Mouse (Mus musculus) embryo, embryonic 11 days (tissue): Measurements from ENCODE around the gene Shkbp1.

ENCODE experiments used
- DNase-seq: peaks from one replicate; pipeline ENCODE4 v3.0.0-alpha.2; 2015

Shkbp1 gene

GRCm38 (mm10) chr7:27332353-27333199 is 23.2 kb downstream of the Shkbp1 start:
- DNase-seq, result peak; percentile 85

DNA sequence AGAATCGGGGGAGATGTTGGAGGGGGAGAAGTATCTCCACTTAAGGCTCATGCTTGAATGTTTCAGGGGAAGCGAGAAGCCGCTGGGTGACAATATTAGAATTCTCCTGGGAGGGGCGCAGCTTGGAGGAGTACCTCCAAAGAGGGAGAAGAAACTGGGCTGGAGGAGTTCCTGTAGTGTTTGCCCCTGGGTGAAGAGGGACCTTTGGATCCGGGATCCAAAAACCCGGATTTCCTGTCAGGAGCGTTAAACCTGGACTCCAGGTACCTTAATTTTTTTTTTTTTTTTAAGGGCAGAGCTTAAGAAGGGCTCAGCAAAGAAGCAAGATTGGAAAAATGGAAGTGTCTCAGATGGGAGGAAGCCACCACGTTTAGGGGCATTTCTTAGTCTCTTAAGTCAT is 24.0 kb downstream of the Shkbp1 start:
- DNase-seq, result no peak

- DNase-seq, result no peak
Observed at GRCm38 (mm10) chr7:27331541-27331851, 24.3 kb downstream of the Shkbp1 start.

- DNase-seq, result peak; percentile 92
Observed at GRCm38 (mm10) chr7:27330709-27331540, 24.9 kb downstream of the Shkbp1 start.

- no peak for DNase-seq
Observed at GRCm38 (mm10) chr7:27329981-27330380, 25.8 kb downstream of the Shkbp1 start.

- peak; percentile 91 for DNase-seq
Observed at GRCm38 (mm10) chr7:27329326-27329947, 26.4 kb downstream of the Shkbp1 start.

GRCm38 (mm10) chr7:27328648-27329047 is 27.2 kb downstream of the Shkbp1 start:
- no peak for DNase-seq

- no peak for DNase-seq
Observed at GRCm38 (mm10) chr7:27328161-27328560, 27.7 kb downstream of the Shkbp1 start.

DNA sequence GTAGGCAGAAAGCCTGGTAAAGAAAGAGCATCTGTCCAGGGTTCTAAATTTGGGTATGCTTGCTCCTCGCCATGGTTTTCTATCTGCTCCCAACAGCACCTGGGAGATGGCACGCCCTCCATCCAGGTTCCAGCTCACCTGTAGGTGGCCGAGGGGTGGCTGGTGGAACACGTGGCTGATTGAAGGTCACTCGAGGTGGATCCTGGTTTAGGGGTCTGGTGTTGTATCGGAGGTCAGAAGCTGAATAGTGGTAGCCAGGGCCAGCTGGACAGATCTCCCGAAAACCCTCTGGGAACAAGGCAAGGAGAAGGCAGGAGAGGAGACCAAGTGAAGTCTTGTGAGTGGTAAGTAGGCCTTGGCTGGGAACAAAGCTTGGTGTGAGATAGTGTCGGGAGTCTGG is 28.3 kb downstream of the Shkbp1 start:
- DNase-seq, result no peak

- DNase-seq, result peak; percentile 35
Observed at GRCm38 (mm10) chr7:27326101-27326880, 29.5 kb downstream of the Shkbp1 start.

- DNase-seq, result peak; percentile 79
Observed at GRCm38 (mm10) chr7:27325697-27326096, 30.1 kb downstream of the Shkbp1 start.

- no peak for DNase-seq
Observed at GRCm38 (mm10) chr7:27324928-27325327, 30.9 kb downstream of the Shkbp1 start.

DNA sequence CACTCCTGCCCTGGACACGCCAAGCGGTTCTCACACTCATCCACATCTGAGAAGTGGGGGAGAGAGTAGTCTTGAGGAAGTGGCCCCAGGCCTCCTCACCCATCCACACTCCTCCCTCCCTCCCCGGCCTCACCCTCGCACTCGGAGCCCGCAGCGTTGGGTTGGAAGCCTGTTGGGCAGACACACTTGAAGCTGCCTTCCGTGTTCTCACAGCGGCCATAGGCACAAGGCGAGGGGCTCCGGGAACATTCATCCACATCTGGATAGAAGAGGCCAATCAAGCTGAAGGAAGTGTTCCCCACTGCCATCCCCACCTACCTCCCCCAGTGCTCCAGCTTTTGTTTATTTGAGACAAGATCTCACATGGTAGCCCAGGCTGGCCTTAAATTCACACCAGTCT is 31.7 kb downstream of the Shkbp1 start:
- DNase-seq, result no peak

GRCm38 (mm10) chr7:27323001-27323400 is 32.8 kb downstream of the Shkbp1 start:
- DNase-seq, result no peak

GRCm38 (mm10) chr7:27322291-27322690 is 33.5 kb downstream of the Shkbp1 start:
- no peak for DNase-seq

DNA sequence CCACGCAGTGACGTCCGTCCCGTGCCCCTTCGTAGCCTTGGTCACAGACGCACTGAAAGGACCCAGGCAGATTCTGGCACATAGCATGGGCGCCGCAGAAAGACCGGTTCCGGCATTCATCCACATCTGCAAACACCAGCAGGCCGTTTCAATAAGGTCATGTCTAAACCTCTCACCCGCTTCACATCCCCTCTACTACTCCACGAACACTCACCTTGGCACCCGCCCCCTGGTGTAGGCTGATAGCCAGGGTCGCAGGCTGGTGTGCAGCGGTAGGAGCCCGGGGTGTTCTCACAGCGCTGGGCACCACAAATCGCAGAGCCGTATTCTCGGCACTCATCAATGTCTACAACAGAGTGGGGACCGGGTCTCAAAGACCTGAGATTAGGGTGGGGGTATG is 36.4 kb downstream of the Shkbp1 start:
- no peak for DNase-seq

GRCm38 (mm10) chr7:27315958-27316357 is 39.9 kb downstream of the Shkbp1 start:
- DNase-seq, result peak; percentile 50

- no peak for DNase-seq
Observed at GRCm38 (mm10) chr7:27314393-27314792, 41.4 kb downstream of the Shkbp1 start.

DNA sequence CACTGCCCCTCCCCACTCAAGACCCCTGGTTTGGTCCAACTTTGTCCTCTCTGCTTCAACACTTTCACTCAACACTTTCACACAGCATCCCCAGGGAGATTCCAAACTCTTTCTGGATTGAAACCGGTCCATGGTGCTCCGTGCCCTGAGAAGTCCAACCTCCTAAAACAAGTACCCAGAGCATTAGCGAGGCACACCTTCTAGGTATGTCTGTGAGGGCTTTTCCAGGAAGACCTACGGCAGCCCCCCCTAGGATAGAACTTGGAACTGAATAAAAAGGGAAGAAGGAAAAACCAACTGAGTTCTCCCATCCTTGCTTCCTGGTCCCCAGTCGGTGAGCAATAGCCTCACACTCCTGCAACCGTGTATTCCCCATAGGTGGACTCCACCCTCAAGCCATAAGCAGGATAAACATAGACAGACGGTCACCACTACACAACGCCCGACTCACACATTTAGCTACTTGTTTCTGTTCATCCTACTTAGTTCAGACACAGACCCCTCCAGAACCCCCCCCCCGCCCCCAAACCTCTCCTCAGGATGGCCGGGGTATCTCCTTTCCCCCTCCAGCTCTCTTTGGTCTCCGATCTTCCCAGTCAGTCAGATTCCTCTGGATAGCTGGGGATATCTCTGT is 44.1 kb downstream of the Shkbp1 start:
- no peak for DNase-seq

- no peak for DNase-seq
Observed at GRCm38 (mm10) chr7:27310996-27311535, 44.8 kb downstream of the Shkbp1 start.

DNA sequence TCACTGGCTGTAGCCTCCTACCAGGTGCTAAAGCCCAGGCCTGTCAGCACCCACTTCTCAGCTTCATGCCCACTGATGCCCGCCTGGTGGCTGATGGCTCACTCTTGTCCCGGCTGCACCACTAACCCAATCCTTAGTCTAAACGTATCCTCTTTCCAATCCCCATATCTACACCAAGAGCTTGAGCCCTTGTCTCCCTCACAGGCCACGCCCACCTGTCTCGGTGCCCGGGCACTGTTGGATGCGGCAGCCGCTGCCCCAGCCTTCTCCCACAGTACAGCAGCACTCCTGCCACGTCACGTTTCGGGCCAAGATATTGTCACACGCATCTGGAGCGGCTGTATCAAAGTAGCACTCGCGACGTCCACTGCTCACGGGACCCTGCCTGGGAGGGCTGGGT is 45.5 kb downstream of the Shkbp1 start:
- DNase-seq, result peak; percentile 53

GRCm38 (mm10) chr7:27309832-27310231 is 46.0 kb downstream of the Shkbp1 start:
- no peak for DNase-seq
